Mouse (Mus musculus) thymus, adult 18-20 months (tissue): ENCODE data around the gene Matn4.

Experiments
- DNase-seq, 2 experiments: peaks; one replicate each; pipeline ENCODE4 v3.0.0; 2022; ENCODE audit warnings: mixed read lengths in 2 of 2

The Matn4 gene

GRCm38 (mm10) chr2:164435216-164436090, 30.5 kb upstream of the Matn4 start:
- DNase-seq, result no peak

DNA sequence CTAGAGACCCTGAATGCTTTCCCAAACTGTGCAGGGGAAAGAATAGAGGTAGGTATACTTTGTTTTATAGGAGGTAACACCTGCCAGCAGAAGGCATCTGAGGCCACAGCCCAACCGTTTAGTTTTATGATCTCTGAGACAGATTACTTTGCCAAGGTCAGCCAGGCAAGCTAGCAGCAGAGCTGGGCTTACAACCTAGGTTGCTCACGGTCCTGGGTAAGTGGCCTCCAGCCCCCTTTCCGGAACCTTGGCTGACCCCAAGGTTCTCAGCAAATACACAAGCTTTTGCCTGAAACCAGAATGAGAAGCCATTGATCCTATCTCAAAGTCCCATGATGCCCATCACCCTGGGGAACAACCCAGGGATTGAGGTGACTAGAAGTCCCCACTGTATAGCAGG, 29.7 kb upstream of the Matn4 start:
- no peak for DNase-seq

DNA sequence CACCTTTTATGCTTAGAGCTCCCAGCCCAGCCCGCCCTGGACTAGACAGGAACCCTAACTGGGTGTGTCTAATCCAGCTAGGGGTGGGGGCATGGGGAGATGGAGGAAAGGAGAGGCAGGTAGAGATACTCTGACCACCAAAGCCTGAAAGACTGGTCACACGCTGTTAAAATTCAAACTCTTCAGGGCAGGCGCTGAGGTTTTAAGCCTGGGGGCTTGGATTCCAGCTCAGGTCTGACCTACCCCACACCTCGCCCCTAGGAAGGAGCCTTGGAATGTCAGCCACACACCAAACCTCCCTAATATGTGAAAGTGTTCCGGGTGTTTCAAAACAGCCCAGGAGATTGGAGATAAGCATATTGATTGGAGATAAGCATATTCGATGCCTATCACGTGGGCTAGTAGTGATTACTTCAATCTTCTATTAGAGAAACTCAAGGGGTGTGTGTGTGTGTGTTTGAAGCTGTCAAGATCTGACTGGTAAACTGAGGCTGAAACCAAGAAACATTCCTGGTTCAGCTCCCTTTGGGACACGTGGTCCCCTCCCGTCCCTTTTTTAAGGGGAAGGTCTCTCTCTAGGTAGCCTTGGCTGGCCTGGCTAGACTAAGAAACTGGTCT, 28.4 kb upstream of the Matn4 start:
- DNase-seq, result no peak

GRCm38 (mm10) chr2:164432541-164433191, 27.7 kb upstream of the Matn4 start:
- DNase-seq, result no peak

DNA sequence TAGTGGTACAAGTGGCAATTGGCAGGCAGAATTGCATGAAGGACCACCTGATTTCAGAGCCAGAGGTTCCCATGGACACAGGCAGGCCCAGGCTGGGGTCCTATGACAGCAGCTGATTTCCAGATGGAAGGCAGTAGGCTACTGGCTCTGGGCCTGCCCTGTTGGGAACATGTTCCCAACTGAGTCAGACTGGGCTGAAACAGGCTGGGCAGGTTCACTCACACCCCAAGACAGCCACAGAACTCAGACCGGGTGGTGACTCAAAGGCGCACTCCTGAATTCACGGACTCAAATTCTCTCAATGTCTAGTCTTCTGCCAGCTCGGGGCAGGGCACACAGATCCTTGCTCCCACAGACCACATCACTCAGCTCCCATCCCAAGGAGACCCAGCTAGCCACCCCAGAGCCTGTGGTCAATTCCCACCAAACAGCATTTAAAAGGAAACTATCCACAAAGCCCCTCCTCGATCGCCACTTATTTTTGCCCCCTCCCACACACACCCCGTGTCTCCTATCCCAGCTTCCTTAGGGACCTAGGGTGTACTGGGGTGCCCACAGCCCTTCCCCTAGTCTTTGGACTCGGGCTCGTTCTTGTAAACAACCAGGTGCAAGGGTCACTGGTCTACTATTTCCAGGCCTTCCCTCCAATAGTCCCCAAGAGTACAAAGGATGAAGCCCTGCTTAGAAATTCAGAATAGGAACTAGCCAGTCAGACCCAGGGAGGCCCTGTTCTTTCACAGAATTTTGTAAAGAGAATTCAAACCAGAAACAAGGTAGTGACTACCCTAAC, 26.9 kb upstream of the Matn4 start:
- DNase-seq, result no peak

DNA sequence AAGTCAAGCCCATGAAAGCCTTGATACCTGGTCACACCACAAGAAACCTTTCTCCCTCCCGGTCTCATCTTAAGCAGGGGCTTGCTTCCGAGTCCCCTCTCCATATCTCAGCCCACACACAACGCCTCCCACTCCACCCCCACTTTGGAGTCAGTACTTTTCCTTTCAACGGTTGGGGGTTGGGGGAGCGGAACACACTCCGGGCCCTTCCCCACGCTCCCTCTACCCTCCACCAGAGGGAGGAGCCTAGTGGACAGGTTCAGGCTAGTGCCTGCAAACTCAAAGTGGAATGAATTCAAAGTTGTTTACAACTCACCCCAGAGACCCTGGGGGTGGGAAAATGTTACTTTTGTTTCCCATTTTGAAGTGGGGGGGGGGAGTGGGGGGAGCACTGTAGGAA, 25.7 kb upstream of the Matn4 start:
- DNase-seq, result no peak

- no peak for DNase-seq
Observed at GRCm38 (mm10) chr2:164429881-164430615, 25.1 kb upstream of the Matn4 start.

- DNase-seq, result no peak
Observed at GRCm38 (mm10) chr2:164428451-164428850, 23.5 kb upstream of the Matn4 start.

- no peak for DNase-seq
Observed at GRCm38 (mm10) chr2:164426952-164427351, 22.0 kb upstream of the Matn4 start.

DNA sequence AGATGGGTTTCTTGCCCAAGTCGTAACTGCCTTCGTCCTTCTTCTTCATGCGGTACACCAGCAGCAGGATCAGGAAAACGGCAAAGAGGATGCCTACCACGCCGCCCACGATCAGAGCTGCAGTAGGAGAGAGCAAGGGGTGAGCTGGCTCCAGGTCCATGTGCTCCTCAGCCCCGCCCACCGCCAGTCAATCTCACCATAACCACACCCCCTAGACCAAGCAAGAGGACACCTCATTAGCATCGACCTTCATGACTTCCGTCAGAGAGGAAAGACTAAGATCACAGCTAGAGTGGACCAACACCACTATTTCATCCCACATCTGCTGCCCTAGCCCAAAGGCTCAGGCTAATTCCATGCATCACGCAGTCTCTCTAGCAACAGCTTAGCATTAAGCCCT, 21.2 kb upstream of the Matn4 start:
- no peak for DNase-seq

GRCm38 (mm10) chr2:164425401-164425800, 20.4 kb upstream of the Matn4 start:
- no peak for DNase-seq

DNA sequence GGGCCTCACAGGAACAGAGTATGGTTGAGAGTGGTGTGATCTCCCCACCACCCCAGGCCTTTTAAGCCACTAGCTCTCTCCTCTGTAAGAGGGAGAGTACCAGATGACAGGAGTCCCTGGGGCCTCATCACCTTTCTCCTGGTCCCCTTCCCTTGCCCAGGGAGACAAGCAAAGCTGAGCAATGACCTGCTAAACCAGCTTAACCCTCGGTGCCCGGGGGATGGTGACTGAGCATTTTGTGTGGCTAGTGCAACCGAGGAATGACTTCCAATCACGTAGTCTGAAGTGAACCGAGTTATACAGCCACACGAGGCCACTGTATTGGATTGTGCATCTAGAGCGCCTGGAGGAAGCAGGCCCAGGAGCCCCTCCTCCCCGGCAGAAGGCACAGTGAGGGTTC, 19.4 kb upstream of the Matn4 start:
- no peak for DNase-seq

GRCm38 (mm10) chr2:164423464-164423863, 18.5 kb upstream of the Matn4 start:
- DNase-seq, result no peak

DNA sequence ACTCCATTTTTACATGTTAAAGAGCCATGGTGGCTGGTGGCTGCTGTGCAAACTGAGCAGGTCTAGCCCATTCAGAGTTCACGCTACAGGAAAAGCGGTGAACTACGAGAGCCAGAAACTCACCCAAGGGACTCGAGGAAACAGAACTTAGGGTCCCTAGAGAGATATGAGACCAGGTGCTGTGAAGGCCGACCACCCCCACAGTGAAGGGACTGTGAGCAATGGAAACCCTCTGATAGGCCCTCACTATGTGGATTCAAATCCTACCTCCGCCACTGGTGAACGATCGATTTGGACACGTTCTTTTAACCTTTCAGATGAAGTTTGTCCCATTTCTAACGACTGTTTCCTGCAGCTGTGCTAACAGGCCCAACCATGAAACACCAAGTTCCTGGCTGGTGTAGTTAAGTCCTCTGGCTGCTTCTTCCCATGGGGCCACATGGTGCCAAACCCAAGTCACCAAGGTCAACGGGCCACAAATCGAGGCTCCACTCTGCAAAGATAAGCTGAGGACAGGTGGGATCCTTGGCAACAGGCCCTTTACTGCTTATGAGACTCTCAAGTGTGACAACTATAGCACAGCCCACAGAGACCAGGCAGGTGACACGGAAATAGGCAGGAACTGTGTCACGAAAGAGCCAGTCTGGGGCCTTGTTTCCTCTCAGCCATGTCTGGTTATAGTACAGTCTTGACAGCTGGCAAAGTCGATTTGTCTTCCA, 17.9 kb upstream of the Matn4 start:
- peak in 1 of 2 experiments; percentile 30 for DNase-seq

GRCm38 (mm10) chr2:164421979-164422378, 17.0 kb upstream of the Matn4 start:
- DNase-seq, result no peak

- DNase-seq, result no peak
Observed at GRCm38 (mm10) chr2:164421306-164421705, 16.3 kb upstream of the Matn4 start.

GRCm38 (mm10) chr2:164419489-164419888, 14.5 kb upstream of the Matn4 start:
- no peak for DNase-seq

DNA sequence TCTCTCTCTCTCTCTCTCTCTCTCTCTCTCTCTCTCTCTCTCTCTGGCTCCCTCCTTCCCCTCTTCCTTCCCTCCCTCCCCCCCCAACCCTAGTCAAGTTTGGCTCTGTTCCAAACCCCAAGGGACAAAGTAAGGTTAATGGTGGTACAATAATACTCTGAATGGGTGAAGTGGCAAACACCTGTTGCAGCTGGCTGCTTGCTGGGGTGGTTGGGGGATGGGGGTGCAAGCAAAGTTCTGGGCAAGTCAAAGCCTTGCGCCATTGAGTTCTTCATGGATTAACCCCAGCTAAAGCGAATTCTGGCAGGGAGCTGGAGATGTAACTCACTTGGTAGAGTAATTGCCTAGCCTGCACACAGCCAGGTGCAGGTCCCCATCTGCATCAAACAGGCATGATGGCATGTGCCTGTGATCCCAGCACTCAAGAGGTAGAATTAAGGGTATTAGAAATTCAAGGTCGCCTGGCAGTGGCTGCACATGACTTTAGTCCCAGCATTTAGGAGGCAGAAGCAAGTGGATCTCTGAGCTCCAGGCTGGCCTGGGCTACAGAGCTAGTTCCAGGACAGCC, 13.4 kb upstream of the Matn4 start:
- no peak for DNase-seq

- no peak for DNase-seq
Observed at GRCm38 (mm10) chr2:164417198-164417597, 12.2 kb upstream of the Matn4 start.

DNA sequence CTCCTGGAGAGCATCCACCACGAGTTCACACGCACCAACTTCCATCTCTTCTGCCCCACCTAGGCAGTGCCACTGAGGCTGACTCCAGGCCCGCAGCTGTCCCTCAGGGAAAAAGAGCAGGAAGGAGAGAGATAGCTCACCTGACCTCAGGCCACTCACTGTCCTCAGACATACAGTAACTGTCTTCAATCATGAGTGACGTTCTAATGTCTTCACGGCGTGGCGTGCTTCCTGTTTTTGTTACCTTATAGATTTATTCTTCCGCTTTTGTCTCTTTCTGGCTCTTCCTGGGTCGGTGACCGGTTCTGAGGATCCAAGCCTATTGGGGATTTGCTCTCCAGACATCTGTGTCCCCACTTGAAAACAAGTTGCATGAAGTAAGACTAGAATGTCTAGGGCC, 9.6 kb upstream of the Matn4 start:
- no peak for DNase-seq

DNA sequence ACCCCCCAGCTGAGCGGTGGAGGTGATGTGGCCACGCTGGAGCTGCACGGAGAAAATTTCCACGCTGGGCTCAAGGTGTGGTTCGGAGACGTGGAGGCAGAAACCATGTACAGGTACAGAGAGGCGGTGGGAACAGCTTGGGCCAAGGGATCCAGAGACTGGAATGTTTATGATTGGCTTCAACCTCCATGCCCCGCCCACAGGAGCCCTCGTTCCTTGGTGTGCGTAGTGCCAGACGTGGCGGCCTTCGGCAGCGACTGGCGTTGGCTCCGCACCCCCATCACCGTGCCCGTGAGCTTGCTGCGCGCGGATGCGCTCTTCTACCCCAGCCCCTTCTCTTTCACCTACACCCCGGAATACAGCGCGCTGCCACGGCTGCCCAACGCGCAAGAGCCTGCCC, 9.2 kb upstream of the Matn4 start:
- no peak for DNase-seq
